In the genomic region with DNA sequence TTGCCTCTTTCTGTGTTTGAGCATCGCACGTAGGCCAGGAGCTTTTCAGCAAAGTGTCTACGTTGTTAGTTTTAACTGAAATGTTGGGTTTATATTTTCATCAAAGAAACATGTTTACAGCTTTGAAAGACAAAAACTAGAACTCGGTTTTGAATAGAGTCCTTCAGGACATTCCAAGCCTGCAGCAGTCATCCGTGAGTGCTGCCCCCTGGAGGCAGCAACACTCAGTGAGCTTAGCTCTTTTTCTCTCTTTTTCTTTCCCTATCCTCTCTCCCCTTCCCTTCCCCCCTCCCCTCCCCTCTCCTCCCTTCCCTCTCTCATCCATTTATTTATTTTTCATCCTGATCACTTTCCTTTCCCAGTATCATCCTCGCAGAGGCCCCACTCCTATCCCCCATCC, we compare ENCODE assay signal across 10 mouse cellular contexts. TPM values are rescaled to one million over a fixed set of nuclear protein-coding genes. Genes with fewer than 3 reads are reported as not detected.
DNase-seq lines count a peak whose midpoint lies in the region; ATAC-seq and TF ChIP-seq lines count a peak whose summit lies in the region.
"Had no signal": no experiment of that assay in that cellular context is flagged by ENCODE, and none has a peak within 500 bp of the region (broad histone marks: within the 10 kb centered on the region; RNA-seq: fewer than 3 reads in every experiment).

No protein-coding gene starts in this region.

- no peaks in the 10 kb centered on the region for H3K36me3 ChIP-seq in kidney, embryonic 16.5 days (ENCODE audit: insufficient read depth, low read length)
- no peaks in the 10 kb centered on the region for H3K36me3 ChIP-seq in ES-E14 (ENCODE audit: control insufficient read depth, insufficient read depth, low read length, poor library complexity, severe bottlenecking)
- H3K36me3 ChIP-seq: limb, embryonic 13.5 days had no signal

- no peak for ATAC-seq in kidney, embryonic 16.5 days (ENCODE audit: low FRiP score, low TSS enrichment)
- no peak for ATAC-seq in megakaryocyte, adult 5-6 weeks (ENCODE audit: poor library complexity, severe bottlenecking)

- in situ Hi-C loops in ES-E14 (cut with MboI; ENCODE audit: low sequenced_read_pairs in 2 of 2, unreplicated experiment in 2 of 2): no loop called here

- no peak overlapping the region for H3K27ac ChIP-seq in kidney, embryonic 16.5 days (ENCODE audit: low read length)
- H3K27ac ChIP-seq in ES-E14 (ENCODE audit: insufficient read depth, low read depth, low read length, poor library complexity, severe bottlenecking): no peak overlapping the region
- H3K27ac ChIP-seq: limb, embryonic 13.5 days had no signal

- no peaks in the 10 kb centered on the region for H3K27me3 ChIP-seq in kidney, embryonic 16.5 days (ENCODE audit: insufficient read depth, low read length)
- H3K27me3 ChIP-seq: limb, embryonic 13.5 days had no signal

- H3K4me3 ChIP-seq in kidney, embryonic 16.5 days (ENCODE audit: low read length): no peak overlapping the region
- H3K4me3 ChIP-seq in ES-E14 (ENCODE audit: insufficient read depth in 1 of 2, low read depth in 1 of 2, low read length in 2 of 2, poor library complexity in 1 of 2, severe bottlenecking in 1 of 2): no peak overlapping the region
- H3K4me3 ChIP-seq: limb, embryonic 13.5 days had no signal

- H3K9ac ChIP-seq in kidney, embryonic 16.5 days (replicated peaks; ENCODE audit: low read length): no peak overlapping the region
- no peak overlapping the region for H3K9ac ChIP-seq in ES-E14 (ENCODE audit: insufficient read depth, low read depth, low read length, poor library complexity, severe bottlenecking)
- H3K9ac ChIP-seq: limb, embryonic 13.5 days had no signal

- H3K4me1 ChIP-seq in kidney, embryonic 16.5 days (ENCODE audit: insufficient read depth, low read length): no peaks in the 10 kb centered on the region
- H3K4me1 ChIP-seq in ES-E14 (ENCODE audit: control insufficient read depth in 2 of 2, insufficient read depth in 2 of 2, low read length in 2 of 2, poor library complexity in 1 of 2): peaks cover 1 to 5% of the 10 kb centered on the region in 2 experiments; a peak in 2 of 4 replicates

- 62% methylated on average over 6 of the region's 6 CpGs for WGBS in kidney, embryonic 16.5 days

- H3K4me2 ChIP-seq in kidney, embryonic 16.5 days (replicated peaks; ENCODE audit: low read depth, low read length): no peak overlapping the region
- H3K4me2 ChIP-seq: limb, embryonic 13.5 days had no signal

- DNase-seq in cerebellum, adult 8-10 months: peak; percentile 7
- no peak for DNase-seq in cerebellum, adult 11 months
- peak; percentile 13 for DNase-seq in kidney, adult 9 months
- DNase-seq in ES-E14 (ENCODE audit: low read depth, low spot score): peak; percentile 45
- DNase-seq in kidney, postnatal 14 days: peak; percentile 9
- DNase-seq in layer of hippocampus, postnatal 14 days (ENCODE audit: low spot score in 2 of 2): no peak

- no peaks in the 10 kb centered on the region for H3K9me3 ChIP-seq in kidney, embryonic 16.5 days (ENCODE audit: low read length)
- H3K9me3 ChIP-seq in ES-E14 (ENCODE audit: control insufficient read depth, insufficient read depth, low read depth, low read length): no peaks in the 10 kb centered on the region
- H3K9me3 ChIP-seq: limb, embryonic 13.5 days had no signal

TF ChIP-seq in ES-E14, 5 proteins besides CTCF, POLR2A, EP300 and RAD21:
- TF ChIP-seq ZNF384 (IDR thresholded peaks at IDR 0.05; ENCODE audit: low read depth, low read length) (no peak), ZC3H11A (IDR thresholded peaks at IDR 0.05; ENCODE audit: borderline replicate concordance, low read depth, low read length) (0 out of 2 replicates have a peak, but pooled peaks have one; percentile 4)

RNA-seq across cellular contexts. Expression of gene Ube2u, which starts 19.5 kb away (rescaled TPM):
- 1.3 and 1.6 TPM in 2 replicates for polyA plus RNA-seq in kidney, embryonic 16.5 days (2015; fragmentation: Nextera tagmentation; extraction: Ambion mirVana)
- not detected in 2 replicates for total RNA-seq in ES-E14 (2012; rRNA removed)
- not detected in 2 replicates for total RNA-seq in megakaryocyte, adult 5-6 weeks (2015)
- total RNA-seq in megakaryocyte, adult 5-6 weeks (2017): not detected in 2 replicates
- not detected for total RNA-seq in layer of hippocampus, postnatal 14 days (2021)
- total RNA-seq: heart, postnatal 36 days had no signal

Comparison
In these comparisons a context has a peak if more than half of its experiments do, and no peak if none do; other contexts are left out.
1. DNase-seq: peak in cerebellum, adult 8-10 months (single experiment), kidney, adult 9 months (single experiment), ES-E14 (single experiment) and kidney, postnatal 14 days (single experiment); none in cerebellum, adult 11 months (single experiment) and layer of hippocampus, postnatal 14 days (0 of 2).